Mouse (Mus musculus): ENCODE results near the gene Lrrc27. TPM values are rescaled to one million over a fixed set of nuclear protein-coding genes. Genes with fewer than 3 reads are reported as not detected.

Gene Lrrc27
- polyA plus RNA-seq, 1 experiment from 2014 or later, result 5.2 TPM

- no peak overlapping the region for H3K4me2 ChIP-seq
- no peaks in the 10 kb centered on the region for H3K36me3 ChIP-seq
- H3K9me3 ChIP-seq, result no peaks in the 10 kb centered on the region
- H3K4me3 ChIP-seq, result no peak overlapping the region
- H3K27ac ChIP-seq (replicated peaks), result no peak overlapping the region
- H3K9ac ChIP-seq, result no peak overlapping the region
- H3K27me3 ChIP-seq, result no peaks in the 10 kb centered on the region
- WGBS, result 78% methylated on average over 16 of the region's 16 CpGs
- no peak for ATAC-seq (ENCODE audit: low read depth)
- H3K4me1 ChIP-seq (replicated peaks), result peaks cover 6% of the 10 kb centered on the region; the same call in 1 of the 2 replicates
These were observed 72.6 kb downstream of the Lrrc27 start for GRCm38 (mm10) chr7:139285295-139285943.

- no peak for ATAC-seq (ENCODE audit: low read depth)
- 79% methylated on average over 7 of the region's 7 CpGs for WGBS
- Histone ChIP-seq H3K4me2 (no peak overlapping the region), H3K27ac (replicated peaks) (no peak overlapping the region), H3K9ac (no peak overlapping the region), H3K36me3 (no peaks in the 10 kb centered on the region), H3K9me3 (no peaks in the 10 kb centered on the region), H3K4me3 (no peak overlapping the region), H3K4me1 (replicated peaks) (no peaks in the 10 kb centered on the region), H3K27me3 (no peaks in the 10 kb centered on the region)
These were observed 75.8 kb downstream of the Lrrc27 start for GRCm38 (mm10) chr7:139288540-139288939.

Other genes starting within 250 kb of the Lrrc27 start
- 315 and 316 TPM in 2 replicates for gene Dpysl4, start 127.0 kb upstream of the Lrrc27 start, polyA plus RNA-seq (2015; fragmentation: Nextera tagmentation; extraction: Ambion mirVana)
- 0.87 and 1.4 TPM in 2 replicates for gene Stk32c, start 319 bp downstream of the Lrrc27 start, polyA plus RNA-seq (2015; fragmentation: Nextera tagmentation; extraction: Ambion mirVana)
- 5.5 and 6.6 TPM in 2 replicates for gene Pwwp2b, start 35.5 kb downstream of the Lrrc27 start, polyA plus RNA-seq (2015; fragmentation: Nextera tagmentation; extraction: Ambion mirVana)
- gene Inpp5a, start 176.1 kb downstream of the Lrrc27 start, polyA plus RNA-seq (2015; fragmentation: Nextera tagmentation; extraction: Ambion mirVana), result 15.5 and 17.6 TPM in 2 replicates

All from neural tube, embryonic 13.5 days (tissue).